Mouse (Mus musculus) stomach, postnatal 0 days (tissue): Measurements from ENCODE around the gene Irx3.

Experiments
- CTCF ChIP-seq: IDR thresholded peaks from 2 replicates; pipeline ENCODE4 v1.5.1; 2016; ENCODE audit warnings: antibody characterized with exemption, low read depth, mild to moderate bottlenecking, moderate library complexity
- EP300 ChIP-seq: optimal IDR thresholded peaks from 2 replicates; pipeline ENCODE3; 2016; ENCODE audit warnings: antibody characterized with exemption

- TF ChIP-seq EP300 (no peak), CTCF (no peak)
These were observed 541 bp downstream of the Irx3 start for GRCm38 (mm10) chr8:91801241-91801811.
